Mouse (Mus musculus) hindbrain, embryonic 12.5 days (tissue): Measurements from ENCODE around the gene Cpne1. TPM values are rescaled to one million over a fixed set of nuclear protein-coding genes. Genes with fewer than 3 reads are reported as not detected.
"Not testable (repeated sequence)": the region's sequence is repeated elsewhere in the genome, so short reads cannot be mapped to it uniquely, and the experiment has no call there.

ENCODE experiments used
- ATAC-seq: fragments of 200-750 bp; cut with Nextera tagmentation; 2 replicates; pipeline ENCODE4 v1.8.0; 2017; ENCODE audit warnings: moderate TSS enrichment; ENCODE audit not compliant: low FRiP score
- H3K27ac ChIP-seq: fragments of 300-500 bp; sonication (generic); 2 replicates; pipeline ENCODE4 v1.5.1; 2016; ENCODE audit warnings: mild to moderate bottlenecking
- H3K27me3 ChIP-seq: fragments of 300-500 bp; sonication (generic); 2 replicates; pipeline ENCODE4 v1.6.1; 2016; ENCODE audit warnings: mild to moderate bottlenecking
- H3K36me3 ChIP-seq: fragments of 300-500 bp; sonication (generic); 2 replicates; pipeline ENCODE4 v1.6.1; 2016; ENCODE audit warnings: mild to moderate bottlenecking
- H3K4me1 ChIP-seq: fragments of 300-500 bp; sonication (generic); 2 replicates; pipeline ENCODE4 v1.6.1; 2016
- H3K4me2 ChIP-seq: fragments of 300-500 bp; sonication (generic); replicated peaks from 2 replicates; pipeline ENCODE4 v1.6.1; 2016; ENCODE audit warnings: mild to moderate bottlenecking
- H3K4me3 ChIP-seq: fragments of 300-500 bp; sonication (generic); 2 replicates; pipeline ENCODE4 v1.5.1; 2016; ENCODE audit warnings: mild to moderate bottlenecking
- H3K9ac ChIP-seq: fragments of 300-500 bp; sonication (generic); 2 replicates; pipeline ENCODE4 v1.6.1; 2016; ENCODE audit warnings: mild to moderate bottlenecking, moderate library complexity
- H3K9me3 ChIP-seq: fragments of 300-500 bp; sonication (generic); replicated peaks from 2 replicates; pipeline ENCODE4 v1.6.1; 2016; ENCODE audit warnings: mild to moderate bottlenecking
- WGBS: fragments of 180-500 bp; shearing (Covaris S2); methylation state at CpG from one replicate; pipeline ENCODE4 v1.1.7; 2016; 5-methylcytosine and 5-hydroxymethylcytosine counted together
- polyA plus RNA-seq: library from polyadenylated mRNA; unstranded; fragments of >200 nt; fragmentation: Nextera tagmentation; extraction: Ambion mirVana; gene quantifications from 2 replicates; pipeline ENCODE4 v1.2.1, GENCODE M21; 2016

Cpne1 gene
- polyA plus RNA-seq, 1 experiment from 2014 or later: 52.2 TPM

DNA sequence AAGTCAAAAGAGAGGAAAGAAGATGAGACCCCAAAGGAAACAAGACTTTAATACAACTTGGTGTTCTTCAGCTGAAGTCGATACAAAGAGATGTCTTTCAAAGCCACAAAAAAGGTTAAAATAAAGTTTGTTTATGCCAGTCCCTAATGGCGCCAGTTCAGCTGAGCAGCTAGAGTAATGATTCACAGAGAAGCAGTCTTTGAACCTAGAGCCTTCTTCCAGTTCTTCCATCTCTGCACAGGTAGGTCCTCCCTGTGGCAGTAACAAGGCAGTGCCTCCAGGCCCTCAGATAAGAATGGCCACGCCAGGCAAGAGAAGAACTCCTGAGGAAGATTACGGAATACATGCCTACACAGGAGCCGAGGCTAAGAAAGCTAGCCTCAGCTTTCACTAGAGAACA, 12.0 kb upstream of the Cpne1 start:
- Histone ChIP-seq H3K4me3 (no peak overlapping the region), H3K27me3 (no peaks in the 10 kb centered on the region), H3K27ac (no peak overlapping the region), H3K9ac (no peak overlapping the region), H3K36me3 (peaks cover 16% of the 10 kb centered on the region), H3K4me2 (no peak overlapping the region), H3K4me1 (no peaks in the 10 kb centered on the region), H3K9me3 (no peaks in the 10 kb centered on the region)
- no peak for ATAC-seq
- 94% methylated on average over 5 of the region's 5 CpGs for WGBS

DNA sequence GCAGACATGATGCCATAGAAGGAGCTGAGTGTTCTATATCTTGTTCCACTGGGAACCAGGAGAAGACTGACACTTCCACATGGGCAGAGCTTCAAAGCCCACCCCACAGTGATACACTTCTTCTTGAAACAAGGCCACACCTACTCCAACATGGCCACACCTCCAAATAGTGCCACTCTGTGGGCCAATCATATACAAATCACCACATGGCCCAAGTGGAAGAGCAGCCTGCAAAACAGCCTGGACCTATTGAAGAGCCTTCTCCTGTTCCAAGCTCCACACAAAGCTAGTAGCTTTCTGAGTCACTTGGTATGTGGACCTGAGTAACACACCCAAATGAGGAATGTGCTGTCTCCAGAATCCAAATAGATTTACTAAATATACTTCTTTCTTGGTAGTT, 7.8 kb upstream of the Cpne1 start:
- Histone ChIP-seq H3K27me3 (no peaks in the 10 kb centered on the region), H3K9ac (no peak overlapping the region), H3K27ac (no peak overlapping the region), H3K4me2 (no peak overlapping the region), H3K4me3 (no peak overlapping the region), H3K9me3 (no peaks in the 10 kb centered on the region), H3K36me3 (peaks cover 8% of the 10 kb centered on the region; the same call in 1 of the 2 replicates), H3K4me1 (no peaks in the 10 kb centered on the region)
- ATAC-seq: no peak

DNA sequence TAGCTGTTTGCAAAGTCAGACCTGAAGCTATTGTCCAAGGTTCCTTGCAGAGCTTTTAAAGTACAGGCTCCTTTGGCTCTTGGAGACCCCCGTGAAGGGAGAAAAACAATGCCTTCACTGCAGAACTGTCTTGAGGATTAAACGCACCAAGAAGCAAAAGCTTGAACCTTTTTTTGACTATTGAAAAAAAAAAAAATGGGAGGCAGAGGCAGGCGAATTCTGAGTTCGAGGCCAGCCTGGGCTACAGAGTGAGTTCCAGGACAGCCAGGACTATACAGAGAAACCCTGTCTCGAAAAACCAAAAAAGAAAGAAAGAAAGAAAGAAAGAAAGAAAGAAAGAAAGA, 287 bp upstream of the Cpne1 start:
- Histone ChIP-seq H3K9ac (peak overlapping the region; percentile 97), H3K27ac (peak overlapping the region; percentile 93)
- ATAC-seq: not testable (repeated sequence)

DNA sequence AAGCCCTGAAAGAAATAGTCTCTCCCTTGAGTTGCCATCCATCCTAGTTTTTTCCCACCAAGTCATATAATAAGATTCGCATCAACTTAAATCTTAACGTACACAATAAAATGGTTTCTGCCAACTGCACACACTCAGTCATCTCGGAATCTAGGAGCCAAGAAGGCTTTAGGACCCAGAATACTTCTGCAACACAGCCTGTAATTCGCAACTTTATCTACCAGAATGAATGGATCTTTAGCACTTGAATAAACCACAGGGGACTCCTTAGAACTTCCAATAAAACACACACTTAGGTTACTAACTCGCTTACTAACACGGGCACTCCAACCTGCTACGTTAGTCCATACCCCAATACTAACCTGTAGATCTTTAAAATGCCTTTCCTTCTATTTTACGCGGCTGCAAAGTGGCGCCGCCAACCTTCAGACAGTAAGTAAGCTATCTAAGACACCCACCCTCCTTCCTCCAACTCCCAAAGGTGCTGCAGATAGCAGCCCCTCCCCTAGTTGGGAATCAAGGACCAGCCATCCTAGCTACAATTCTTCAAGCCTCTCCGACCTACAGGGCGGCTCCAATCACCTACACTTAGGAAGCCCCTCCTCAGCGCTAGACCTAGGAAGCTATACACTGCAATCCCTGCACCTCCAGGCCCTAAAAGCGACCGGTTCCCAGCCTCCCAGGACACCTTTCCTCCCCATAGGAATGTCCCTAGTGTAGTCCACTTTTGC, 973 bp downstream of the Cpne1 start:
- H3K9ac ChIP-seq: peak overlapping the region; percentile 97
- H3K4me1 ChIP-seq: peaks cover 11% of the 10 kb centered on the region
- peak overlapping the region; percentile 93 for H3K27ac ChIP-seq
- H3K9me3 ChIP-seq: no peaks in the 10 kb centered on the region
- H3K36me3 ChIP-seq: 0 out of 2 replicates have a peak, but pooled peaks cover 4% of the 10 kb centered on the region
- H3K4me2 ChIP-seq: peak overlapping the region; percentile 75
- no peaks in the 10 kb centered on the region for H3K27me3 ChIP-seq
- peak overlapping the region; percentile 95 for H3K4me3 ChIP-seq
- peak; percentile 67 for ATAC-seq
- 1% methylated on average over 16 of the region's 16 CpGs for WGBS

More for the DNA sequence above, 287 bp upstream of the Cpne1 start:
- H3K27me3 ChIP-seq, H3K4me1 ChIP-seq, H3K9me3 ChIP-seq, H3K36me3 ChIP-seq: not testable (repeated sequence)
- Histone ChIP-seq H3K4me3 (peak overlapping the region; percentile 95), H3K4me2 (peak overlapping the region; percentile 75)
- 19% methylated on average over 5 of the region's 5 CpGs for WGBS

DNA sequence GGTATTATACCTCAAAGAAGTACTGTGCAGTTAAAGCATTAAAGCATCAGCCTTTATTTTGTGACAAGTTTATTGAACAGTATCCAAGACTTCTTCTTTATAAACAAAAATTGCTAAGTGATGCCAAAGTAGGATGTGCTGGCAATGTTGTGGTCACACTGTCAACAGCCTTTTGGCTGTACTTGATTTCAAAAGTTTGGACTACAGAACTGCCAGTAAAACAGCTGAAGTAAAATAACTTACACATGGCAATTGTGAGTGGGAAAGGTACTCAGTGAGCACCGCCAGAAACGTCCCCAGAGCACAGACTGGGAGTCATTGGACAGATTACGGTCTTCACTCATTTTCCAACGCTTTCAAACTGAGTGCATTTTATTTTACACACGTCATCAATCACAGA, 19.8 kb downstream of the Cpne1 start:
- H3K27me3 ChIP-seq: no peaks in the 10 kb centered on the region
- H3K4me2 ChIP-seq: no peak overlapping the region
- no peak overlapping the region for H3K9ac ChIP-seq
- no peaks in the 10 kb centered on the region for H3K9me3 ChIP-seq
- no peak overlapping the region for H3K27ac ChIP-seq
- H3K4me3 ChIP-seq: no peak overlapping the region
- H3K36me3 ChIP-seq: peaks cover 25% of the 10 kb centered on the region
- 85% methylated on average over 5 of the region's 5 CpGs for WGBS
- peaks cover 24% of the 10 kb centered on the region for H3K4me1 ChIP-seq
- ATAC-seq: no peak

DNA sequence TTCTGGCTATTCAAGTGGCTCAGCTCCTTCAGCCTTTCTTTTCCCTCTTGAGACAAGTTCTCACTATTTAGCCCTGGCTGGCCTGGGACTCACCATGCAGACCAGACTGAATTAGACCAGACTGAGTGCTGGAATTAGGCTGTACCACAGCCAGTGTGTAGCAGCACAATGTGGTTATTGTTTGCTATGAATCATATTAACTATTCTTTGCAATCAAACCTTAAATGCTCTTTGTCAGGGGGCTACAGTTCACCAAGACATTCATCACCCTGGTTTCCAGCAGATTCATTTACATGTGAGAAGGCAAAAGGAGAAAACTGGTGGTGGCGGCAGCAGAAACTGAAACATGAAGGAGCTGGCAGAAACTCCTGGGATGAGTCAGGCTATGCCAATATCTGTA, 22.0 kb downstream of the Cpne1 start:
- H3K27me3 ChIP-seq: no peaks in the 10 kb centered on the region
- peaks cover 6% of the 10 kb centered on the region; the same call in 1 of the 2 replicates for H3K36me3 ChIP-seq
- WGBS: 54% methylated on average over 1 of the region's 1 CpGs
- H3K9ac ChIP-seq: no peak overlapping the region
- H3K4me2 ChIP-seq: no peak overlapping the region
- ATAC-seq: peak; percentile 73
- no peak overlapping the region for H3K27ac ChIP-seq
- no peak overlapping the region for H3K4me3 ChIP-seq
- no peaks in the 10 kb centered on the region for H3K9me3 ChIP-seq
- peaks cover 24% of the 10 kb centered on the region for H3K4me1 ChIP-seq

DNA sequence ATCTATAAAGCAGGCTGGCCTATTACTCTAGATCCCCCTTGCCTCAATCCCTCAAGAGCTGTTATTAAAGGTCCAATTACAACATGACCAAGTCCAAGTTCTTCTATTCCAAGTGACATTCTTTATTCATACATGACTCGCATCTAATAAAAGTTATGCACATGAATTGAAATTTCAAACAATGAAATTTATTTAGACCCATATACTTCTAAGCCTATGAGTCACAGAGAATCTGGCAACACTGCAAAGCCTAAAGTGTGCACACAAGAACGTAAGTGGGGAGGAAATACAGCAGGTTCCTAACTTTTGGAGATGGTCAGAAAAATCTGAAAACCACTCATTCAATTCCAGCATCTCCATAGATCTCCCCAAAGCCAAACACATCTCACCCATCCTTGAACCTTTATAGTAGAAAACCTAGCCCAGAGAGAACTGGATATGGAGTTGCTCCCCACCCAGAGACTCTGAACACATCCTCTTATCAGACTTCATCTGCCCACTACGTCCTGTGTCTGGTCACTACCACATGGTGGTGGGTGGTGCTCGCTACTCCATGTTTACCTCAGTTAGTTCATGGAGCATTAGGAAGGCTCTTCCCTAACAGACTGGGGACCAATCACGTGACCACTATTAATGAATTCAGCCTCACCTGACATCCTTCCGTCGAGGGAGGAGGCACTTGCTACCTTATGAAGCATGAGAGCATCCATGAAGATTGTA, 24.2 kb downstream of the Cpne1 start:
- peaks cover 26% of the 10 kb centered on the region for H3K4me1 ChIP-seq
- H3K4me3 ChIP-seq: no peak overlapping the region
- no peaks in the 10 kb centered on the region for H3K27me3 ChIP-seq
- H3K9ac ChIP-seq: no peak overlapping the region
- H3K4me2 ChIP-seq: no peak overlapping the region
- H3K27ac ChIP-seq: no peak overlapping the region
- H3K36me3 ChIP-seq: peaks cover 6% of the 10 kb centered on the region; the same call in 1 of the 2 replicates
- 86% methylated on average over 7 of the region's 7 CpGs for WGBS
- ATAC-seq: no peak
- H3K9me3 ChIP-seq: no peaks in the 10 kb centered on the region

DNA sequence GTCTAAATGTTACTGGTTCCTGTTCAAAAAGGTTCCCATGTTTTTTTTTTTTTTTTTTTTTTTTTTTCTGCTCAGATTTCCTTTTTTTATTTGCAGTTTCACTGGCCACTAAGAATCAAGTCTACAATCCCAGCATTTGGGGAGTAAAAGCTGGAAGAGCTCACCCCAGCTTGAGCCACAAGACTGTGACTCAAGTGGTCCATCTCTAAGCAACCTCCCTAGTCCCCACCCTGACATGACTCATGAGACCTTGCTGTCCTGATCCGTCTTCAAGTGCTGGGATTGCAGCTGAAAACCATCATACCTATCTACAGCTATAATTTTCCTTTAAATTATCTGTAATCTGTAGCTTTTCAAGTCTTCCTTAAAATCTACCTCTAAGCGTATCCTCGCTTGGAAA, 27.2 kb downstream of the Cpne1 start:
- H3K36me3 ChIP-seq: peaks cover under 1% of the 10 kb centered on the region; the same call in 1 of the 2 replicates
- no peaks in the 10 kb centered on the region for H3K9me3 ChIP-seq
- WGBS: 86% methylated on average over 3 of the region's 3 CpGs
- peaks cover 12% of the 10 kb centered on the region; the same call in 1 of the 2 replicates for H3K4me1 ChIP-seq
- no peak overlapping the region for H3K9ac ChIP-seq
- no peak overlapping the region for H3K27ac ChIP-seq
- no peak overlapping the region for H3K4me3 ChIP-seq
- ATAC-seq: no peak
- H3K27me3 ChIP-seq: no peaks in the 10 kb centered on the region
- no peak overlapping the region for H3K4me2 ChIP-seq

DNA sequence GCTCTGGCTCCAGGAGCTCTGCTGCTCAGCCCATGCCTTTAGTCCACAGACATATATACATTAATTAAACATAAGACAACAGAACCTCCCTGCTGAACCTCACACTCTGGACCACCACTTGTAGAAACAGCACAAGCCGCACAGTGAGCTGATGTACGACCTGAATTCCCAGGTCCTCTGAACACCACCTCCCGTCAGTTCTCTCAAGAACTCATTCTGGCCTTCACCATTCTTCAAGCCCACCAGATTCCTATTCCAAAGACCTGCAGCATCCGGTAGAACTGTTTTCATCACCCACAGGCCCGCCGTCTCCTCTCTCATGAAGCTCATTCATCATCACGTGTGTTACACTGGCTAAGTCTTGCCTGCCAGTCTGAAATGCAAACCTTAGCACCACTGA, 31.4 kb downstream of the Cpne1 start:
- Histone ChIP-seq H3K27me3 (no peaks in the 10 kb centered on the region), H3K9me3 (no peaks in the 10 kb centered on the region), H3K4me3 (no peak overlapping the region), H3K9ac (no peak overlapping the region), H3K36me3 (peaks cover 40% of the 10 kb centered on the region), H3K4me1 (peaks cover 11% of the 10 kb centered on the region; the same call in 1 of the 2 replicates), H3K27ac (no peak overlapping the region), H3K4me2 (no peak overlapping the region)
- 92% methylated on average over 7 of the region's 7 CpGs for WGBS
- no peak for ATAC-seq

DNA sequence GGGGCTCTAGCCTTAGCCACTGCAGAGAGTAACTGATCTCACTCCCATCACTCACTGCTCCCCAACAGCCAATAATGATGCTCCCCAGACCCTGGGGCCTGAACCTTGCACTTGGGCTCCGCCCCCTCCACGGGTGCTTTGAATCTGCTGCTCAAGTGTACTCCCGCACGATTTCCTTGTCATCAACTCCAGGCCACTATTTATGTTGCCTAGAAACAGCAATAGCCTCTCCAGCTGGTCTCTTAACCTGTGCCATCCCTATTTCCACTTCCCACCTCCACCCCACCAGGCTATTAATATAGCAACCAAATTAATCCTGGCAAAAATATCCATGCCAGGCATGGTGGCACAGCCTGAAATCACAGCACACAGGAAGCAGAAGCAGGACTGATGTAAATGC, 32.1 kb downstream of the Cpne1 start:
- no peaks in the 10 kb centered on the region for H3K27me3 ChIP-seq
- H3K27ac ChIP-seq: no peak overlapping the region
- peaks cover 47% of the 10 kb centered on the region for H3K36me3 ChIP-seq
- ATAC-seq: no peak
- H3K4me2 ChIP-seq: no peak overlapping the region
- 58% methylated on average over 4 of the region's 4 CpGs for WGBS
- H3K9me3 ChIP-seq: no peaks in the 10 kb centered on the region
- no peak overlapping the region for H3K9ac ChIP-seq
- no peak overlapping the region for H3K4me3 ChIP-seq
- peaks cover 11% of the 10 kb centered on the region; the same call in 1 of the 2 replicates for H3K4me1 ChIP-seq

DNA sequence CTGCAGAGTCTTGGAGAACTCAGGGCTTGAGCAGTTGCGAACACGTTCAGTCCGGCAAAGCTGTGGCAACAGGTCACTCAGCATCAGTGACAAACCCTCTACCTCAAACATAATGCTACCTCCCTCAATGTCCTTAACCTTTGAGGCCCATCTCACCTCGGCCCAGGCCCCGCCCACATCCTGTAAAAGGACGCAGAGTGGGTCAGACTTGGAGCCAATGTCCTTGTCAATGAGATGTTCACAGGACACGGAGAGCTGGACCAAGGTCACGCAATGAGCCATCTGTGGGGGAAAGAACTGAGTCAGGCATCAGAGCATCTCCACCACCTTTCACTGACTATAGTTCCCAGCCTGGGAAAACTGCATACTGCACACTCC, 32.6 kb downstream of the Cpne1 start:
- Histone ChIP-seq H3K36me3 (peaks cover 48% of the 10 kb centered on the region), H3K4me3 (no peak overlapping the region)
- WGBS: 94% methylated on average over 8 of the region's 8 CpGs

DNA sequence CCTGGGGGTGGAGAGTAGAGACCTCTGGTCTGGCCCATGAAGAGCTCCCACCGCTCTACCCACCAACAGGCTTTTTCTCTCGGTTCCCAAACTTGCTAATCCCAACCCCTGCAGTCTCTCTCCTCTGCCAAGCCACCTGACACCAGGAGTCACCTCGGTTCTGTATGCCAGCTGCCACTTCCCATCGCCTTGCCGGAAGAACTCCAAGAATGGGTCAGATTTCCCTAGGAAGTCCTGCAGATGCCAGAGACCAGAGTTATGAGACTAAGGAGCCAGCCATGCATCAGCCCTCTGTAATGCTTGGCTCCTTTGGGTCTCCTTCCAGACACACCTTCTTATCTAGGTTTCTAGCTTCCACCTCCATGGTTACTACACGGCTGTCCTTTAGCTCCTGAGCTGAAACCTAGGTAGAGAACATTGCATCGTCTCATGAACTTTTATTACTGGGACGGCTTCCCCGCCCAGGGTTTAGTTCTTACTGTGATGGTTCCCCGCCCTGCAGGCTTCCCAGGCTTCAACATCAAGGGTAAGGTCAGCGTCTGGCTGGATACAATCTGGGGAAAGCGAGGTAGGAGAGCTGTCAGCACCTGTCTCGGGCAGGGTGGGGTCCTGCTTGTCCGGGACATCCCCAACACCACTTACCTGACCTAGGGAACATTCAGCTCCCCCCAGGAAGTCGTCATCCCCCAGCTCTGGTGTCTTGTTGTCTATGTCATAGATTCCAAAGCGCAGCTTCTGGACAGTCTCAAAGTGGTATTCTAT, 33.2 kb downstream of the Cpne1 start:
- Histone ChIP-seq H3K27me3 (no peaks in the 10 kb centered on the region), H3K36me3 (peaks cover 53% of the 10 kb centered on the region), H3K9ac (no peak overlapping the region), H3K27ac (no peak overlapping the region), H3K4me1 (peaks cover 11% of the 10 kb centered on the region; the same call in 1 of the 2 replicates), H3K4me3 (no peak overlapping the region), H3K9me3 (no peaks in the 10 kb centered on the region), H3K4me2 (no peak overlapping the region)
- ATAC-seq: no peak
- WGBS: 95% methylated on average over 16 of the region's 16 CpGs

More for the DNA sequence above, 32.6 kb downstream of the Cpne1 start:
- H3K27me3 ChIP-seq: no peaks in the 10 kb centered on the region
- ATAC-seq: no peak
- no peak overlapping the region for H3K4me2 ChIP-seq
- no peaks in the 10 kb centered on the region for H3K9me3 ChIP-seq
- H3K9ac ChIP-seq: no peak overlapping the region
- no peak overlapping the region for H3K27ac ChIP-seq
- peaks cover 11% of the 10 kb centered on the region; the same call in 1 of the 2 replicates for H3K4me1 ChIP-seq
